Mouse (Mus musculus): Measurements from ENCODE around the gene Hsf2bp. TPM values are rescaled to one million over a fixed set of nuclear protein-coding genes. Genes with fewer than 3 reads are reported as not detected.

Hsf2bp gene
- total and polyA plus RNA-seq, 3 experiments: 0.92 to 1.6 (median 1.3) TPM

GRCm38 (mm10) chr17:31954551-31955140 lies 81.5 kb downstream of the Hsf2bp start:
- WGBS: 79% methylated on average over 9 of the region's 9 CpGs
- no peak overlapping the region for H3K9ac ChIP-seq (ENCODE audit: low read depth, low read length)
- intact Hi-C loops (cut with DNase I): no loop called here
- TF ChIP-seq EP300 (IDR thresholded peaks at IDR 0.05; ENCODE audit: insufficient read depth, low read depth, low read length): no peak
- TF ChIP-seq POLR2A (IDR thresholded peaks at IDR 0.05; ENCODE audit: insufficient read depth, low read depth, low read length): no peak
- TF ChIP-seq CTCF (IDR thresholded peaks at IDR 0.05): no peak
- H3K4me1 ChIP-seq (ENCODE audit: control insufficient read depth, insufficient read depth, low read length): peaks cover 2% of the 10 kb centered on the region; the same call in 1 of the 2 replicates
- no peaks in the 10 kb centered on the region for H3K27me3 ChIP-seq (ENCODE audit: control insufficient read depth, insufficient read depth, low read length)
- H3K79me2 ChIP-seq (replicated peaks; ENCODE audit: control insufficient read depth, insufficient read depth, low read length): no peaks in the 10 kb centered on the region
- no peak overlapping the region for H3K27ac ChIP-seq
- DNase-seq: no peak
- H3K36me3 ChIP-seq (ENCODE audit: control insufficient read depth, insufficient read depth, low read length): no peaks in the 10 kb centered on the region
- no peak overlapping the region for H3K4me3 ChIP-seq

GRCm38 (mm10) chr17:31949076-31949475 lies 87.1 kb downstream of the Hsf2bp start:
- no peak for DNase-seq
- peaks cover 3% of the 10 kb centered on the region for H3K4me1 ChIP-seq (ENCODE audit: control insufficient read depth, insufficient read depth, low read length)
- no peaks in the 10 kb centered on the region for H3K79me2 ChIP-seq (replicated peaks; ENCODE audit: control insufficient read depth, insufficient read depth, low read length)
- no peak overlapping the region for H3K9ac ChIP-seq (ENCODE audit: low read depth, low read length)
- TF ChIP-seq CTCF (IDR thresholded peaks at IDR 0.05) (no peak), POLR2A (IDR thresholded peaks at IDR 0.05; ENCODE audit: insufficient read depth, low read depth, low read length) (no peak), EP300 (IDR thresholded peaks at IDR 0.05; ENCODE audit: insufficient read depth, low read depth, low read length) (no peak)
- no peaks in the 10 kb centered on the region for H3K36me3 ChIP-seq (ENCODE audit: control insufficient read depth, insufficient read depth, low read length)
- 97% methylated on average over 1 of the region's 1 CpGs for WGBS
- intact Hi-C loops (cut with DNase I): loop anchor here (5.0 kb wide), 1 partner anchor 58 kb away; no protein-coding TSS in a partner anchor
- no peak overlapping the region for H3K4me3 ChIP-seq
- no peaks in the 10 kb centered on the region for H3K27me3 ChIP-seq (ENCODE audit: control insufficient read depth, insufficient read depth, low read length)
- H3K27ac ChIP-seq: no peak overlapping the region

GRCm38 (mm10) chr17:31946436-31946835 lies 89.7 kb downstream of the Hsf2bp start:
- DNase-seq: no peak
- H3K27ac ChIP-seq: no peak overlapping the region
- H3K4me1 ChIP-seq (ENCODE audit: control insufficient read depth, insufficient read depth, low read length): peaks cover 9% of the 10 kb centered on the region
- no peaks in the 10 kb centered on the region for H3K27me3 ChIP-seq (ENCODE audit: control insufficient read depth, insufficient read depth, low read length)
- intact Hi-C loops (cut with DNase I): loop anchor here (5.0 kb wide), 1 partner anchor 61 kb away; no protein-coding TSS in a partner anchor
- no peaks in the 10 kb centered on the region for H3K79me2 ChIP-seq (replicated peaks; ENCODE audit: control insufficient read depth, insufficient read depth, low read length)
- no peak for TF ChIP-seq EP300 (IDR thresholded peaks at IDR 0.05; ENCODE audit: insufficient read depth, low read depth, low read length)
- TF ChIP-seq POLR2A (IDR thresholded peaks at IDR 0.05; ENCODE audit: insufficient read depth, low read depth, low read length): no peak
- TF ChIP-seq CTCF (IDR thresholded peaks at IDR 0.05): no peak
- WGBS: 93% methylated on average over 9 of the region's 9 CpGs
- H3K36me3 ChIP-seq (ENCODE audit: control insufficient read depth, insufficient read depth, low read length): no peaks in the 10 kb centered on the region
- H3K4me3 ChIP-seq: no peak overlapping the region
- no peak overlapping the region for H3K9ac ChIP-seq (ENCODE audit: low read depth, low read length)

- TF ChIP-seq POLR2A (IDR thresholded peaks at IDR 0.05; ENCODE audit: insufficient read depth, low read depth, low read length) (no peak), CTCF (IDR thresholded peaks at IDR 0.05) (no peak), EP300 (IDR thresholded peaks at IDR 0.05; ENCODE audit: insufficient read depth, low read depth, low read length) (no peak)
- 49% methylated on average over 10 of the region's 10 CpGs for WGBS
- no peak overlapping the region for H3K27ac ChIP-seq
- no peak overlapping the region for H3K4me3 ChIP-seq
- intact Hi-C loops (cut with DNase I): no loop called here
- no peaks in the 10 kb centered on the region for H3K27me3 ChIP-seq (ENCODE audit: control insufficient read depth, insufficient read depth, low read length)
- H3K9ac ChIP-seq (ENCODE audit: low read depth, low read length): no peak overlapping the region
- H3K79me2 ChIP-seq (replicated peaks; ENCODE audit: control insufficient read depth, insufficient read depth, low read length): no peaks in the 10 kb centered on the region
- DNase-seq: no peak
- H3K4me1 ChIP-seq (ENCODE audit: control insufficient read depth, insufficient read depth, low read length): peaks cover 24% of the 10 kb centered on the region
- no peaks in the 10 kb centered on the region for H3K36me3 ChIP-seq (ENCODE audit: control insufficient read depth, insufficient read depth, low read length)
Measured at GRCm38 (mm10) chr17:31943881-31944539, 92.1 kb downstream of the Hsf2bp start.

GRCm38 (mm10) chr17:31941616-31942015 lies 94.5 kb downstream of the Hsf2bp start:
- intact Hi-C loops (cut with DNase I): no loop called here
- H3K4me1 ChIP-seq (ENCODE audit: control insufficient read depth, insufficient read depth, low read length): peaks cover 34% of the 10 kb centered on the region
- no peaks in the 10 kb centered on the region for H3K36me3 ChIP-seq (ENCODE audit: control insufficient read depth, insufficient read depth, low read length)
- 73% methylated on average over 4 of the region's 4 CpGs for WGBS
- H3K9ac ChIP-seq (ENCODE audit: low read depth, low read length): no peak overlapping the region
- no peaks in the 10 kb centered on the region for H3K27me3 ChIP-seq (ENCODE audit: control insufficient read depth, insufficient read depth, low read length)
- no peaks in the 10 kb centered on the region for H3K79me2 ChIP-seq (replicated peaks; ENCODE audit: control insufficient read depth, insufficient read depth, low read length)
- H3K27ac ChIP-seq: peak overlapping the region; percentile 69
- TF ChIP-seq POLR2A (IDR thresholded peaks at IDR 0.05; ENCODE audit: insufficient read depth, low read depth, low read length) (no peak), CTCF (IDR thresholded peaks at IDR 0.05) (no peak), EP300 (IDR thresholded peaks at IDR 0.05; ENCODE audit: insufficient read depth, low read depth, low read length) (no peak)
- no peak for DNase-seq
- H3K4me3 ChIP-seq: no peak overlapping the region

- 29% methylated on average over 4 of the region's 4 CpGs for WGBS
- intact Hi-C loops (cut with DNase I): no loop called here
Measured at GRCm38 (mm10) chr17:31940607-31941006, 95.5 kb downstream of the Hsf2bp start.

More at GRCm38 (mm10) chr17:31940607-31941006, 95.5 kb downstream of the Hsf2bp start:
- H3K9ac ChIP-seq (ENCODE audit: low read depth, low read length): no peak overlapping the region
- peak overlapping the region; percentile 69 for H3K27ac ChIP-seq
- no peaks in the 10 kb centered on the region for H3K36me3 ChIP-seq (ENCODE audit: control insufficient read depth, insufficient read depth, low read length)
- H3K79me2 ChIP-seq (replicated peaks; ENCODE audit: control insufficient read depth, insufficient read depth, low read length): no peaks in the 10 kb centered on the region
- H3K27me3 ChIP-seq (ENCODE audit: control insufficient read depth, insufficient read depth, low read length): no peaks in the 10 kb centered on the region
- TF ChIP-seq POLR2A (IDR thresholded peaks at IDR 0.05; ENCODE audit: insufficient read depth, low read depth, low read length) (peak; percentile 32; the same call in 1 of the 2 replicates), CTCF (IDR thresholded peaks at IDR 0.05) (peak; percentile 18; the same call in 1 of the 2 replicates), EP300 (IDR thresholded peaks at IDR 0.05; ENCODE audit: insufficient read depth, low read depth, low read length) (peak; percentile 82; the same call in 1 of the 2 replicates)
- DNase-seq: peak in 1 of 2 experiments; percentile 45
- H3K4me3 ChIP-seq: no peak overlapping the region
- H3K4me1 ChIP-seq (ENCODE audit: control insufficient read depth, insufficient read depth, low read length): peaks cover 37% of the 10 kb centered on the region
